Mouse (Mus musculus): Measurements from ENCODE around the gene Klf9.

Klf9 gene

DNA sequence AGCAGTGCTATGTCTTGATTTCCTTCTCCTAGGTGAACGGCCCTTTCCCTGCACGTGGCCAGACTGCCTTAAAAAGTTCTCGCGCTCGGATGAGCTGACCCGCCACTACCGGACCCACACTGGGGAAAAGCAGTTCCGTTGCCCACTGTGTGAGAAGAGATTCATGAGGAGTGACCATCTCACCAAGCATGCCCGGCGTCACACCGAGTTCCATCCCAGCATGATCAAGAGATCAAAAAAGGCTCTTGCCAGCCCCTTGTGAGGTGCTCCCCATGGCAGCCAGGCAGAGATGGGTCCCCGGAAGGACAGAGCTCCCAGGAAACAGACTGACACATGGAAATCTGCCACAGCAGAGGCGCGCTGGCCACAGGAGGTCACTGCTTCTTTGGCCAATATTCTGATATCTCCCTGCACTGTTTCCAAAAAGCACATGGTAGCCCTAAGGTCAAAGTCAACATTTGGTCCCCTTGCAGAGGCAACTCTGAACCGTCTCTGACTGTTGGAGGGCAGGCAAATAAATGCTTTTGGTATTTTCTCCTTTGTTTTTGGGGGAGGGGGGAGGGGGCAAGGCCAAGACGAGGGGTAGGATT lies 23.7 kb downstream of the Klf9 start:
- DNase-seq (ENCODE audit: low spot score): no peak

DNA sequence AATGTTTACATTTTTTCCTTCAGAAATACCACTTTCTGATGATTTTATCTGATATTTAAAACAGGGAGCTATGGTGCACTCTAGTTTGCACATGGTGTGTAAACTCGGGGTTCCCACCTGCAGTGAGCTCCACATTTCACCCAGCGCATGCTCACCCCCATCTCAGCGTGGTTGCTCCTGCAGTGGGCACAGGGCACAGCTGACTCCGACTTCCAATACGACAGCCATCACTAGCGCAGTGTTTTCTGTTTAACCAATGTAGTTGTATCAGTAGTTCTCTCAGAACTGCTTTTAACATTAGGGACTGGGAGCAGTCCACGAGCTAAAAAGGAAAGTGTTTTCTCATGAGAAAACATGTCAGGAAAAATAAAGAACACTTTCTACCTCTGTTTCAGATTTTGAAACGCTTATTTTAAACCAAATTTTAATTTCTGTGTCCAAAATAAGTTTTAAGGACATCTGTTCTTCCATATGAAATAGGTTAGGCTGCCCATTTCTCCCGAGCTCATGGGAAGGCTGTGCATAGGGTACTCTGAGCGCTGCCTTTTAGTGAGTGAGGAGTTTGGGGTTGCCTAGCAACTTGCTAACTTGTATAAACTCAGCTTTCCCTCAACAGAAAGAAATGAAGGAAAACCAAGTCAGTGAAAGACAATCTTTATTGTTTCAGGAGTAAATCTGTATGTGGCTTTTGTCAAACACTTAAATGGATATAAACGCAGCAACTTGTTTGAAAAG lies 25.7 kb downstream of the Klf9 start:
- no peak for DNase-seq (ENCODE audit: low spot score)

DNA sequence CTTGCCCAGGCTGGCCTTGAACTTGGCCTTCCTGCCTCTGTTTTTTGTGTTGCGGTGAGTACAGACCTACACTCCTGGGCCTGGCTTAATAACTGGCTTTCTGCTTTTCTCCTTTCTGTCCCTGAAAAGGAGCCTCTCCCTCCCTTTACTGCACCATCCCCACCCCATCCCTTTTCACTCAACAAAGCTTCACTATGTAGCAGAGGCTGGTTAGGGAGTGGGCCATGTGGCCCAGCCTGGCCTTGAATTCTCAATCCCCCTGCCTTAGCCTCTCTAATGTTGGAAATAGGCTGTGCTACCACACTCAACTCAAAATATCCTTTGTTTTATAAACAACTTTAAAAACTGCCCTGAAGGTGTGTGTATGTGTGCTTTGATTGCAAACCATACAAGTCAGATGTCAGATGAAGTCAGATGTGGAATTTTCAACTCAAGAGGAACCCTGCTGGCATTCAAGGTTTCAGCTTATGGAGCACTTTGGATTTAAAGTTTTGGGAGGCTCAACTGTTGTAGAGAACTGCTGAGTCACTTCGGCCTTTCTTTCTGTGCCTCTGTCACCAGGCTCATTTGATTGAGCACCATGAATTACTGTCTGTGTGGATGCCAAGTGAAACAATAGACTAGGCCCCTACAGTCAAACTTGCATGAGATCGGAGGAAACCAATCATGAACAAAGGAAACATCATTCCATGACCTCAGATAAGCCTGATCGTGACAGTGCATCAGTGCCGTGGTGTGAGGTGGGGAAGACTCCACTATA lies 28.1 kb downstream of the Klf9 start:
- no peak for DNase-seq (ENCODE audit: low spot score)

DNA sequence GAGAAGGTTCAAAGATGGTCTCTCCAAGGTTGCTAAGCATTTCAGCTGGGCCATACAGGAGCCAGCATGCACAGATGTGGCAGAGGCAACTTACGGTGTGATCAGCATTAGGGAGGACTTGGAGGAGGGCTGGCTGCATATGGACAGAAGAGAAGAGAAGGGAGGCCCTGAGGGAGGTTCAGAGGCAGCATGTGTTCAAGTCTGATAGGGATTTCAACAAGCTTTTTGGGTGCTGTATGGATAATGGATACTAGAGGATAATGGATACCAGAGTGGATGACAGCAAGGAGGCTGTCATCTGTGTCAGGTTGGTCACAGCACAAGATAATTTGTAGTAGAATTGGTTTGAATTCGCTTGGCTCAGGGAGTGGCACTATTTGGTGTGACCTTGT lies 28.6 kb downstream of the Klf9 start:
- DNase-seq (ENCODE audit: low spot score): no peak

DNA sequence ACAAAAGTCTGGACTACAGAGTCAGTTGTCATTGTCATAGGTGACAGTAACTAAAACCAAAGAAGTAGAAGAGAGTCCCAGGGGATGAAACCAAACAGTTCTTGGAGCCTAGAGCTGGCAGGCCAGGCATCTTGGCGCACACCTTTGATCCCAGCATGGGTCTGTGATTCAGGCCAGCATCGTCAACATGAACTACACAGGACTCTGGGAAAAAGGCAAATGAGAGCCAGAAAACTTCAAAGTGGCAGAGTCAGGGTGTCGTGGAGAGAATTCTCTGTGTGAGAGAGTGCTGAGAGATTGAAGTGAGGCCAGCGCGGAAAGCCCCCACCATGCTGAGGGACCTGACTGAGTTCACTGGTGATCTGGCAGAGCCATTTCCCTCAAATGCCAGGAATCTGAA lies 29.4 kb downstream of the Klf9 start:
- DNase-seq (ENCODE audit: low spot score): no peak

DNA sequence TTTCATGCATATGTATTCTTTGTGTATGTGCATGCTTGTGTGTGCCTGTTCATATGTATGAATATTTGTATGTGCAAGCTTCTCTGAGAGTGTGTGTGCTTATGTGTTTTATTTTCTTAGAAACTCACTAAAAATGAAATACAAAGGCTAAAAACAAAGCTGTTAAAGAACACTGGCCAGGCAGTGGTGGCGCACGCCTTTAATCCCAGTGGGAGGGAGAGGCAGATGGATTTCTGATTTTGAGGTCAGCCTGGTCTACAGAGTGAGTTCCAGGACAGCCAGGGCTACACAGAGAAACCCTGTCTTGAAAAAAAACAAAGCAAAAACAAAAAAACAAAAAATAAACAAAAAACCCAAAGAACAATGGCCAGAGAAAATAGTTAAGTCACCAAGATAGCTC lies 30.1 kb downstream of the Klf9 start:
- no peak for DNase-seq (ENCODE audit: low spot score)

DNA sequence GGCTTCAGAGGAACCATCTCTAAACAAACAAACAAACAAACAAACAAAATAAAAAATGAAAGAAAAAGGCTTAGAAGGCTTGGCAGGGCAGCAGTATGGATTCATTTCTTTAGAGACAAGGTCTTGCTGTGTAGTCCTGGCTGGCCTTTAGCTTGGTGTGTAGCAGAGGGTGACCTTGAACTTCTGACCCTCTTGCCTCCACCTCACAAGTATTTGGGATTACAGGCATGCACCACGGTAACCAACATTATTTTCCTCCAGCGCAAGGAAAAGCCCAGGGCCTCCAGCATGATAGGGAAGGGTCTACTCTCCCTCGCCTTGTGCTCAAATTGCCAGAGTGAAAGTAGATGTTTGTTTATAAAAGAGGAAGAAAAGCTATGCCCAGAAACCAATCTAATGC lies 34.1 kb downstream of the Klf9 start:
- no peak for DNase-seq (ENCODE audit: low spot score)

DNA sequence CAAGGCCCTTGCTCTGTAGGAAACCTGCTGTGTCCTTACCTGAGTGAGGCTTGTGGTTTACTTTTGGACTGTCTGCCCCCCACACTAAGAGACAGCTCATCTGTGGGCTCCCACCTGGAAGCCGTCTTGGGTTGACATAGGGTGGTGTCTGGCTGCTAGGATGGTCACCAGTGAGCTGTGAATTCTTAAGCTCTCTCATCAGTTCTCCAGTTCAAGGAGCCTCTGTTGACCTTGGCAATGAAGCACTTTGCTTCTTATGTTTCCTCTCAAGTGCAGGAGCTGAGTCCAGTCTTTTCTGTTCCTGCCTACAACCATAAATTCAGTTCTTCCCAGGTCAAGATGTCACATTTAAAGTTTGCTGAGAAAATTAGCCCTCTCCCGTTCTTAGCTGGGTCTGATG lies 34.5 kb downstream of the Klf9 start:
- no peak for DNase-seq (ENCODE audit: low spot score)

DNA sequence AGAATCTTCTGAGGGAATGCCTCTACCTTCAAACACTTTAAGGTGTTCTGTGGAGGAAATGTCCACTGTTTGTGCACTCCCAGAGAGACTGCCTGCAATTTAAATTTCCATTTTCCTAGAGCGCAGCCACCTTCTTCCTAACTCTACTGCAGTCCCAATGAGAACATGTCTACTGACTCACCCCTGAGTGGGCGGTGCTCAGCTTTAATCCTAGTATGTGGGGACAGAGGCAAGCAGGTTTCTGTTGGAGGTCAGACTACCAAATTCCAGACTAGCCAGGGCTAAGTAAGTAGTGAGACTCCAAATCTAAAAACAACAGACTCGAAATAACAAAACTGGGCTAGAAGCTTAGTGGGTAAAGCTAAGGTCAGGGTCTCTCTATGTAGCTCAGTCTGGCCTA lies 37.5 kb downstream of the Klf9 start:
- DNase-seq (ENCODE audit: low spot score): no peak

DNA sequence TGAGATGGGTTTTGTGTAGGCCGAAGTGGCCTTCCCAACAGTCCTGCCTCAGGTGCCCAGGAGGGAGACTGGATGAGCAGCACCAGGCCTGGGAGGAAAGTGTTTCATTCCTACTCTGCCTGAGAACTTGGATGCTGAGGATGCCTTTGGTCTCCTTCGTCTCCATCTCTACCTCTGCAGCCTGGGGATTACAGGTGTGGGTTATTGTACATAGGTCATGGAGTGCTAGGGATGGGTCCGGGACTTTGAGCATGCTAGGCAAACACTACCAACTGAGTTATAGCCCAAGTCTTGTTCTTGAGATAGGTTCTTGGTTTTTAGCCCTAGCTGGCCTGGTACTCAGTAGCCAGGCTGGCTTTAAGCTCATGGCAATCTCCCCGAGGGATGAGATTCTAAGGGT lies 42.5 kb downstream of the Klf9 start:
- no peak for DNase-seq (ENCODE audit: low spot score)

DNA sequence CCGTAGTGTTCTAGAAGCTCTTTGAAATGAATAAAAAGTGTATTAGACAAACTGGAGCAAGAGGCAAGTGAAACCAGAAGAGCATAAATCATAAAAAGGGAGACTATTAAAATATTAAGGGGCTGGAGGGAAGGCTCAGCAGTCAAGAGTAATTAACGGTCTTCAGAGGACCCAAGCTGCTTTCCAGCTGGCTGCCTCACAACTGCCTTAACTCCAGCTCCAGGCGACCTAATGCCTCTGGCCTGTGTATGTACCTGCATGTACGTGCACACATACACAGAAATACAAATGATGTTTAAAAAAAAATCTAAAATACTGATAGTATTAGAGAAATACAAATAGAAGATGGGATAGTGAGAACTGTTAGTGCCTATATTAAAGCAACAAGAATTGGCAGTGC lies 43.0 kb downstream of the Klf9 start:
- no peak for DNase-seq (ENCODE audit: low spot score)

DNA sequence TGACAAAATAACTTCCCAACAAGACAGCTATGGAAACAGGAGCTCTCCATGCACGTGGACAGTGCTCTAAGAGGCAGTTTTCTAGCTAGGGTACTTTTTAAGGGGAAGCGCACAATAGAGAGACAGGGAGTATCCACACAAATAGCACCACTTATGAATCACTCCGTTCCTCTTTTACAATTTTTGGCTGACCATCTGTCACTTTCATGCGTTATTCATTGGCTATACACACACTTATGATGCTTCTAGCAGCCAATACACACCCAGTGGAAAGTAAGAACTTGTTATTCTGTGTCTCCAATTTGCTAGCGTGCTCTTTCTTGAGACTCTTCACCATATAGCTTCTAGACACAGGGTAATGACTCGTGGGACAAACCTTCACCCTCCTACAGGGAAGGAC lies 46.7 kb downstream of the Klf9 start:
- DNase-seq (ENCODE audit: low spot score): no peak

DNA sequence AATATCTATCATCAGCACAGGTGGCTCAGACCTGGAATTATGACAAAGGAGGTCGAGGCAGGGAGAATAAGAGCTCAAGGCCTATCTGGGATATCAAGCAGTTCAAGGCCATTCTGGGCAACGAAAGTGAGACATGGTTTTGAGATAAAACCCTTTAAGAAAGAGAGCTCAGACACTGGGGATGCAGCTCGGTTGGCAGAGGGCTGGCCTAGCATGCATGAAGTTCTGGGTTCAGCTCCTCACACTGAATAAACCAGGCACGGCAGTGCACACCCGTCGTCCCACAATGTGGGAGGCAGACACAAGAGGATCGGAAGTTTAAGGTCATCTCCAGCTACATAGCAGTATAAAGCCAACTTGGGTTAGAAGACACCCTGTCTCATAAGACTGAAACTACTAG lies 48.0 kb downstream of the Klf9 start:
- DNase-seq (ENCODE audit: low spot score): no peak

DNA sequence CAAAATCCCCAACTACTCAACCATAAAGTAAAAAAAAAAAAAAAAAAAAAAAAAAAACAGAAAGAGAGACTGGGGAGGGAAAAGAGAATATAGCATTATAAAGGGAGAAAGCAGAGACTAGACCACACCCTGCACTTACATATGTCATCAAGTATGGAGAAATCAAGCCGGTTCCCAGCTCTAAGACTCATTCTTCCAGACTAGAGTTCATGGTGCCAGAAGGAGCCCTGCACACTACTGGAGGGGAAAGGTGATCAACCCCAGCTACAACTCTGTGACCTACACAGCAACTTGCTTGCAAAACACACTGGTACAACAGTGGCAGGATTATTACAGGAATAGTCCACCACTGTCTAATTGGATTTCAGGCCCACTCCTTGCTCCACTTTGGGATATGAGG lies 48.7 kb downstream of the Klf9 start:
- no peak for DNase-seq (ENCODE audit: low spot score)

DNA sequence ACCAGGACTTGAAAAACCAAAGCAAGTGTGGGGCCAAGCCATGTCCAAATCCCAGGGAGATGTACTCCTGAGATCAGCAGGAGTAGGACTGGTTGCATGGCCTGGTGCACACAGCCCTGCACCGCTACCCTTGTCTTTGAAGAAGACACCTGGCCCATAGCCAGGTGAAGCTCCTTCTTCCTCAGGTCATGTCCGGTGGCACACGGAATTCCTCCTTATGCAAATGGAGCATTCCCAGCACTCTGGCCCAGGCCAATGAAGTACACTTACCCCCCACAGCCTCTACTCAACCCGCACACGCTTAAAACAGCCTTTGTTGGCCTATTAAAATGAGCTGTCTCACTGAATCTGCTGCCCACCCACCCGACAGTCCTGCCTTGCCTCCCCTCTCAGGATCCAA lies 50.5 kb downstream of the Klf9 start:
- no peak for DNase-seq (ENCODE audit: low spot score)

DNA sequence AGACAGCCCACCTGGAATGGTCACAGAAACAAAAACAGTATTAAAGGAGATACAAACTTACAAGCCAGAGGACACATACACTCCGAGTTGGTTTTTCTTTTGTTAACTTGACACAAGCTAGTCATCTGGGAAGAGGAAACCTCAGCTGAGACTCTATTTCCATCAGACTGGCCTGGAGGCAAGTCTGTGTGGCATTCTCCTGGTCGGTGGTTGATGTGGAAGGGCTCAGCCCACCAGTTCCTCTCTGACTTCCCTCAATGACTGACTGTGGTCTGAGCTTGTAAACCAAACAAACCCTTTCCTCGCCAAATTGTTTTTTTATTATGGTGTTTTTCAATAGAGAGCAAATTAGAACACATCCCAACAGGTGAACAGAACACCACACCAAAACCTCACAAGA lies 52.0 kb downstream of the Klf9 start:
- DNase-seq (ENCODE audit: low spot score): no peak

DNA sequence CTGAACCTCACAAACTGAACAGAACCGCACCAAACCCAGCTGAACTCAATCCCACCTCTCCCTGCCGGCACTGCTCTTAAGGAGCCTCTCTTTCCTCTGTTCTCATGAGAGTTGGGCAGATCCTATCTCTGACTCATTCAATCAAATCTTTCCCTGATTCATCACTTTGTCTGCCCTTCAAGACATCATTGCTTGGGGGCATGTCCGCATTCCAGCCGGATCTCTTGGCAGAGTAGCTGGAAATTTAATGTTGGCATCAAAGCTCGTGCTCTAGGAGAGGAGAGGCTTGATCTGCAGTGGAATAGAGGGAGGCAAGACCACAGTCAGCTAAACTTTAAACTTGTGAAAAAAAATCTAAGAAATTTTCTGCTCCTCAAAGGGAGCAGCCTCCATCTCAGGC lies 61.1 kb downstream of the Klf9 start:
- DNase-seq (ENCODE audit: low spot score): no peak

DNA sequence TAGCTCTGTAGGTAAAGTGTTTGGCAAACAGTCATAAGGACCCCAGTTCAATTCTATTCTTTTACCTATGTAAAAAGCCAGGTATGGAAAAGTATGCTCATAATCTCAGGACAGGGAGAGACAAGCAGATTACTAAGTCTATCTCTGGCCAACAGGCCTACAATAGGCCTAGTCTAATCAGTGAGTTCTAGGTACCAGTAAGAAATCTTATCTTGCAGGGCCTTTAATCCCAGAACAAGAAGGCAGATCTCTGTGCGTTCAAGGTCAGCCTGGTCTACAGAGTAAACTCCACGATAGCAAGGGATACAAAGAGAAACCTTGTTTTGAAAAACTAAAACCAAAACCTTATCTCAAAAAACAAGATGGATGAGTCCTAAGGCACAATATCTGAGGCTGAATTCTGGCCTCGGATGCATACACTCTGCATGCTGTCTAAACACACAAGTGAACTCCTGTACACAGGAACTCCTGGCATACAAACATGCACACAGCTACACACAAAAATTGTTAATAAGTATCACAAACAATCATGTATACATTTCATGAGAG lies 62.6 kb downstream of the Klf9 start:
- no peak for DNase-seq (ENCODE audit: low spot score)

DNA sequence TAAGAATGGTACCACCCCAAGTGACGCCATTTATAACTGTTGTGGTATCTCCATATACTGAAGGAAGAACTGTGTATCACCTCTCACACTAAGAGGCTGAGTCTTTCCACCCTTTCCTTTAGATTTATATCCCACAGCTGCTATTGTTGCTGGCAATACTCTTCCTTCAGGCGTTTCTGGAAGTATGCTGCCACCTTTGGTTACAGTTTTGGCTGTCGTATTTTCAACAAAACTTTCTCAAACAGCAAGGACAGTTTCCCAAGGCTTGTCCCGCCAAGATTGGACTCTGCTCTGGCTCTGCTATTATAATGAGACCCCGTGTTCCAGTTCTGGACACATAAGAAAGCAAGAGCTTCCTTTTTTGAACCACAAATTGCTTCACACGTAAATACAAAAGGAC lies 70.3 kb downstream of the Klf9 start:
- DNase-seq (ENCODE audit: low spot score): no peak

DNA sequence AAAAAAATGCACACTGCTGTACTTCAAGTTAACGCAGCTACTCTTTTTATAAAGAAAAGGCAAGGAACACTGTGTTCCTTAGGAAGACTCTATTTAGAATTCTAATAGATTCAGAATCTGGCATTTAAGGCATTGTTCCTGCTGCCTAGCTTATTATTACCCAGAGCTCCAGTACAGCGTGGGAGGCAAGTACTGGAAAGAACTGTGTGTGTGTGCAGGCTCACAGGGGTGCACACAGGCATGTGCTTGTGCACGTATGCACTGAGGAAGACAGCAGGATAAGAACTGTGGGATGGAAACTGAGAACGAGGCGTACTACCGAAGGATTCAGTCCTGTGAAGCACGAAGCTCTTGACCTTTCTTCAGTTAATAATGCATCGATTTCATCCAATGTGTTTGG lies 73.3 kb downstream of the Klf9 start:
- no peak for DNase-seq (ENCODE audit: low spot score)

Measured in MN1 (cell line).